Mouse (Mus musculus): ENCODE results near the gene Snrpb. TPM values are rescaled to one million over a fixed set of nuclear protein-coding genes. Genes with fewer than 3 reads are reported as not detected.

Gene Snrpb
- polyA plus RNA-seq (2015; fragmentation: Nextera tagmentation; extraction: Ambion mirVana), result 470 and 526 TPM in 2 replicates

GRCm38 (mm10) chr2:130178706-130179506 is at the start of gene Snrpb:
Gene Snrpb (minus strand): TSS chr2:130179403.
- H3K27ac ChIP-seq (ENCODE audit: low read length), result peak within 1 kb of the TSS; percentile 91
- peak within 1 kb of the TSS; percentile 78 for H3K4me2 ChIP-seq (ENCODE audit: low read depth, low read length)
- peaks cover 18% of the 10 kb centered on the region for H3K4me1 ChIP-seq (ENCODE audit: control insufficient read depth, insufficient read depth, low read length)
- H3K9ac ChIP-seq (ENCODE audit: low read depth, low read length), result peak within 1 kb of the TSS; percentile 98
- 0 out of 2 replicates have a peak, but pooled peaks cover 8% of the 10 kb centered on the region for H3K36me3 ChIP-seq (ENCODE audit: control insufficient read depth, insufficient read depth, low read length)
- H3K9me3 ChIP-seq (ENCODE audit: control insufficient read depth, low read length), result no peaks in the 10 kb centered on the region; the same call in 1 of the 2 replicates
- H3K27me3 ChIP-seq (replicated peaks; ENCODE audit: control insufficient read depth, insufficient read depth, low read length), result no peaks in the 10 kb centered on the region
- peak; percentile 94 for ATAC-seq
- under 1% methylated on average over 81 of the region's 81 CpGs for WGBS
- peak within 1 kb of the TSS; percentile 78 for H3K4me3 ChIP-seq (ENCODE audit: low read length)

GRCm38 (mm10) chr2:130211581-130211980 is 32.4 kb upstream of the Snrpb start:
- no peak overlapping the region for H3K4me2 ChIP-seq (ENCODE audit: low read depth, low read length)
- 78% methylated on average over 2 of the region's 2 CpGs for WGBS
- no peaks in the 10 kb centered on the region for H3K27me3 ChIP-seq (replicated peaks; ENCODE audit: control insufficient read depth, insufficient read depth, low read length)
- H3K9ac ChIP-seq (ENCODE audit: low read depth, low read length), result no peak overlapping the region
- no peak for ATAC-seq
- H3K4me3 ChIP-seq (ENCODE audit: low read length), result no peak overlapping the region
- H3K4me1 ChIP-seq (ENCODE audit: control insufficient read depth, insufficient read depth, low read length), result no peaks in the 10 kb centered on the region
- no peaks in the 10 kb centered on the region for H3K9me3 ChIP-seq (ENCODE audit: control insufficient read depth, low read length)
- H3K27ac ChIP-seq (ENCODE audit: low read length), result no peak overlapping the region
- H3K36me3 ChIP-seq (ENCODE audit: control insufficient read depth, insufficient read depth, low read length), result no peaks in the 10 kb centered on the region

GRCm38 (mm10) chr2:130209636-130210035 is 30.4 kb upstream of the Snrpb start:
- H3K9ac ChIP-seq (ENCODE audit: low read depth, low read length), result no peak overlapping the region
- H3K27me3 ChIP-seq (replicated peaks; ENCODE audit: control insufficient read depth, insufficient read depth, low read length), result no peaks in the 10 kb centered on the region
- no peak for ATAC-seq
- no peak overlapping the region for H3K4me2 ChIP-seq (ENCODE audit: low read depth, low read length)
- no peak overlapping the region for H3K27ac ChIP-seq (ENCODE audit: low read length)
- no peaks in the 10 kb centered on the region for H3K36me3 ChIP-seq (ENCODE audit: control insufficient read depth, insufficient read depth, low read length)
- WGBS, result 90% methylated on average over 3 of the region's 3 CpGs
- no peak overlapping the region for H3K4me3 ChIP-seq (ENCODE audit: low read length)
- no peaks in the 10 kb centered on the region for H3K4me1 ChIP-seq (ENCODE audit: control insufficient read depth, insufficient read depth, low read length)
- no peaks in the 10 kb centered on the region for H3K9me3 ChIP-seq (ENCODE audit: control insufficient read depth, low read length)

GRCm38 (mm10) chr2:130207996-130208395 is 28.8 kb upstream of the Snrpb start:
- 86% methylated on average over 3 of the region's 3 CpGs for WGBS
- Histone ChIP-seq H3K36me3 (ENCODE audit: control insufficient read depth, insufficient read depth, low read length) (no peaks in the 10 kb centered on the region), H3K4me2 (ENCODE audit: low read depth, low read length) (no peak overlapping the region), H3K9me3 (ENCODE audit: control insufficient read depth, low read length) (no peaks in the 10 kb centered on the region), H3K27me3 (replicated peaks; ENCODE audit: control insufficient read depth, insufficient read depth, low read length) (no peaks in the 10 kb centered on the region), H3K4me3 (ENCODE audit: low read length) (no peak overlapping the region), H3K4me1 (ENCODE audit: control insufficient read depth, insufficient read depth, low read length) (no peaks in the 10 kb centered on the region), H3K27ac (ENCODE audit: low read length) (no peak overlapping the region), H3K9ac (ENCODE audit: low read depth, low read length) (no peak overlapping the region)
- no peak for ATAC-seq

GRCm38 (mm10) chr2:130207376-130207775 is 28.2 kb upstream of the Snrpb start:
- Histone ChIP-seq H3K9ac (ENCODE audit: low read depth, low read length) (no peak overlapping the region), H3K27me3 (replicated peaks; ENCODE audit: control insufficient read depth, insufficient read depth, low read length) (no peaks in the 10 kb centered on the region), H3K4me3 (ENCODE audit: low read length) (no peak overlapping the region), H3K27ac (ENCODE audit: low read length) (no peak overlapping the region), H3K36me3 (ENCODE audit: control insufficient read depth, insufficient read depth, low read length) (no peaks in the 10 kb centered on the region), H3K9me3 (ENCODE audit: control insufficient read depth, low read length) (no peaks in the 10 kb centered on the region), H3K4me1 (ENCODE audit: control insufficient read depth, insufficient read depth, low read length) (no peaks in the 10 kb centered on the region), H3K4me2 (ENCODE audit: low read depth, low read length) (no peak overlapping the region)
- ATAC-seq, result no peak
- WGBS, result 74% methylated on average over 2 of the region's 2 CpGs

GRCm38 (mm10) chr2:130200961-130201360 is 21.8 kb upstream of the Snrpb start:
- WGBS, result 80% methylated on average over 5 of the region's 5 CpGs
- no peaks in the 10 kb centered on the region for H3K9me3 ChIP-seq (ENCODE audit: control insufficient read depth, low read length)
- H3K4me3 ChIP-seq (ENCODE audit: low read length), result no peak overlapping the region
- H3K27me3 ChIP-seq (replicated peaks; ENCODE audit: control insufficient read depth, insufficient read depth, low read length), result no peaks in the 10 kb centered on the region
- H3K9ac ChIP-seq (ENCODE audit: low read depth, low read length), result no peak overlapping the region
- H3K36me3 ChIP-seq (ENCODE audit: control insufficient read depth, insufficient read depth, low read length), result no peaks in the 10 kb centered on the region
- no peak overlapping the region for H3K4me2 ChIP-seq (ENCODE audit: low read depth, low read length)
- no peaks in the 10 kb centered on the region for H3K4me1 ChIP-seq (ENCODE audit: control insufficient read depth, insufficient read depth, low read length)
- ATAC-seq, result no peak
- no peak overlapping the region for H3K27ac ChIP-seq (ENCODE audit: low read length)

- no peak for ATAC-seq
- Histone ChIP-seq H3K27me3 (replicated peaks; ENCODE audit: control insufficient read depth, insufficient read depth, low read length) (no peaks in the 10 kb centered on the region), H3K9me3 (ENCODE audit: control insufficient read depth, low read length) (no peaks in the 10 kb centered on the region), H3K4me2 (ENCODE audit: low read depth, low read length) (no peak within 1 kb of the TSS), H3K9ac (ENCODE audit: low read depth, low read length) (no peak within 1 kb of the TSS), H3K4me1 (ENCODE audit: control insufficient read depth, insufficient read depth, low read length) (no peaks in the 10 kb centered on the region), H3K27ac (ENCODE audit: low read length) (no peak within 1 kb of the TSS), H3K4me3 (ENCODE audit: low read length) (no peak within 1 kb of the TSS), H3K36me3 (ENCODE audit: control insufficient read depth, insufficient read depth, low read length) (no peaks in the 10 kb centered on the region)
- WGBS, result 92% methylated on average over 16 of the region's 16 CpGs
Observed at GRCm38 (mm10) chr2:130194894-130195293, 15.7 kb upstream of the Snrpb start, which contains the start of gene Tmc2. Gene Tmc2 (plus strand): TSS chr2:130195194.

GRCm38 (mm10) chr2:130188391-130188790 is 9.2 kb upstream of the Snrpb start:
- Histone ChIP-seq H3K9me3 (ENCODE audit: control insufficient read depth, low read length) (no peaks in the 10 kb centered on the region), H3K4me1 (ENCODE audit: control insufficient read depth, insufficient read depth, low read length) (no peaks in the 10 kb centered on the region), H3K4me2 (ENCODE audit: low read depth, low read length) (no peak overlapping the region), H3K27ac (ENCODE audit: low read length) (no peak overlapping the region), H3K36me3 (ENCODE audit: control insufficient read depth, insufficient read depth, low read length) (no peaks in the 10 kb centered on the region), H3K9ac (ENCODE audit: low read depth, low read length) (no peak overlapping the region), H3K27me3 (replicated peaks; ENCODE audit: control insufficient read depth, insufficient read depth, low read length) (no peaks in the 10 kb centered on the region), H3K4me3 (ENCODE audit: low read length) (no peak overlapping the region)
- no peak for ATAC-seq
- WGBS, result 89% methylated on average over 12 of the region's 12 CpGs

GRCm38 (mm10) chr2:130179507-130180019 is 360 bp upstream of the Snrpb start:
- peak overlapping the region; percentile 43 for H3K27ac ChIP-seq (ENCODE audit: low read length)
- peak overlapping the region; percentile 98 for H3K9ac ChIP-seq (ENCODE audit: low read depth, low read length)
- peak; percentile 78 for ATAC-seq
- H3K9me3 ChIP-seq (ENCODE audit: control insufficient read depth, low read length), result no peaks in the 10 kb centered on the region; the same call in 1 of the 2 replicates
- 2% methylated on average over 15 of the region's 15 CpGs for WGBS
- peak overlapping the region; percentile 78 for H3K4me3 ChIP-seq (ENCODE audit: low read length)
- H3K4me2 ChIP-seq (ENCODE audit: low read depth, low read length), result peak overlapping the region; percentile 78
- H3K4me1 ChIP-seq (ENCODE audit: control insufficient read depth, insufficient read depth, low read length), result peaks cover 18% of the 10 kb centered on the region
- H3K27me3 ChIP-seq (replicated peaks; ENCODE audit: control insufficient read depth, insufficient read depth, low read length), result no peaks in the 10 kb centered on the region
- H3K36me3 ChIP-seq (ENCODE audit: control insufficient read depth, insufficient read depth, low read length), result 0 out of 2 replicates have a peak, but pooled peaks cover 8% of the 10 kb centered on the region

All from intestine, embryonic 16.5 days (tissue).